Mouse (Mus musculus): ENCODE measurements around the gene Maz. TPM values are rescaled to one million over a fixed set of nuclear protein-coding genes. Genes with fewer than 3 reads are reported as not detected.

Maz gene
- total RNA-seq, 2 experiments from 2014 or later = 322 to 334 TPM

- no peak for DNase-seq
Measured at GRCm38 (mm10) chr7:127009307-127010085, 17.3 kb downstream of the Maz start.

DNA sequence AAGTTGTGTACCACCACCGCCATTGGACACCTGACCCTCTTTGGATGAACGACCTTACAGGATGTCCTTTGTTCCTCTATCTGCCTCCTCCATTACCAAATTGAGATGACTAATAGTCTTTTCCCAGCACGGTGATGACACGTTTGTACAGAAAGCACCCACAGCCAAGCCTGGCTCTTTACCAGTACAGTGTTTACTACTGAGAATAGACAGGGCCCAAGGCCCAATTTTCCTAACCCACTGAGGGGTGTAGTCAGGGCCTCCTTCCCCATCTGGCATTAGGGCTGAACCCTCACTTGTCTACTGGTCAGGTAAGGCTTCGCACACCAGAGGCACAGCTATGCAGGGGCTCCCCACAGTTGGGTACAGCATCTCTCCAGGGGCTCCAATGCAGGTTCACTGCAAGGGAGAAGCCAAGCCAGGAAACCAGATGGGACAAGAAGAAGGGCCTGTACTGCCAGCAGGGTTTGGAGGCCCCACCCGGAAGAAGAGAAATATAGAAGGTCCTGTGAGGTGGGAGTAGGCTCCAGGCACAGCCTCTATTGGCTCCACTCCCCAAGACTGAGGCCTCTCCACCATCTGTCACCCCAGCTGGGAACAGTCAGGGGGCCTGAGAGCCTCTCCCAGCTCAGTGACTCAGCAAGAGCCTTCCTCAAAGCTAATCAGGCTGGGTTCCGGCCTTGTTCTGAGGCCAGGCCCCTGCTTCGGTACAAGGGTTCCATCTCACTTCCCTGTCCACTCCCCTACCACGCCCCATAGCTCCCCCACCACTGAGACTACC lies 18.4 kb downstream of the Maz start:
- intact Hi-C loops (cut with DNase I) = no loop called here
- DNase-seq = peak; percentile 85

More at GRCm38 (mm10) chr7:127009307-127010085, 17.3 kb downstream of the Maz start:
- intact Hi-C loops (cut with DNase I) = no loop called here

GRCm38 (mm10) chr7:127007313-127008024 lies 19.4 kb downstream of the Maz start:
- intact Hi-C loops (cut with DNase I) = no loop called here

GRCm38 (mm10) chr7:127004122-127004875 lies 22.5 kb downstream of the Maz start:
- intact Hi-C loops (cut with DNase I) = no loop called here
- no peak for DNase-seq

More at GRCm38 (mm10) chr7:127007313-127008024, 19.4 kb downstream of the Maz start:
- DNase-seq = no peak

DNA sequence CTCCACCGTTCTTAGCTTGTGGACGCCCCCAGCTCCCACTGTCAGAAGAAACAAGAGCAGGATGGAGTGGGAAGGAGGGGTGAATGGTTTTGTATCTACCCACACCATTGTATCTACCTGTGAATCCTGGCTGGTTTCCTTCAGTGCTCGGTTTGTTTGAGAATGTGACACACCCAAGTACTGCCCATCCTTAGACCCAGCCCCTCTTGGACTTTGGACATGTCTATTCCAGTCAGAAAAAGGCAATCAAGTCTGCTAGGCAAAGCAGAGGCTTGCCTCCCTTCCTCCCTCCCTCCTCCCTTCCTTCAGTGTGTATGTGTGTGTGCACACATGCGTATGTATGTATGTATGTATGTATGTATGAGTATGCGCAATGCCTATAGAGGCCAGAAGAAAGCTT lies 23.2 kb downstream of the Maz start:
- intact Hi-C loops (cut with DNase I) = no loop called here
- DNase-seq = no peak

- intact Hi-C loops (cut with DNase I) = no loop called here
- no peak for DNase-seq
Measured at GRCm38 (mm10) chr7:126999568-126999967, 27.3 kb downstream of the Maz start.

DNA sequence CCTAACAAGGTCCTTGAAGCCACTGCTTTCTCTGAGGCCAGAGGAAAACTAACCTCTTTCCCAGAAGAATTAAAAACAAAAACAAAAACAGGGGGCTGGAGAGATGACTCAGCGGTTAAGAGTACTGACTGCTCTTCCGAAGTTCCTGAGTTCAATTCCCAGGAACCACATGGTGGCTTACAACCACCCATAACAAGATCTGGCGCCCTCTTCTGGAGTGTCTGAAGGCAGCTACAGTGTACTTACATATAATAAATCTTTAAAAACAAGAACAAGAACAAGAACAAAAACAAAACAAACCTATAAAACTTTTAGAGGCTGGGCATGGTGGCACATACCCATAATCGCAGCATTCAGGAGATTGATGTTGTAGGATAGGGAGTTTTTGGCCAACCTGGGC lies 30.4 kb downstream of the Maz start:
- intact Hi-C loops (cut with DNase I) = no loop called here
- DNase-seq = no peak

DNA sequence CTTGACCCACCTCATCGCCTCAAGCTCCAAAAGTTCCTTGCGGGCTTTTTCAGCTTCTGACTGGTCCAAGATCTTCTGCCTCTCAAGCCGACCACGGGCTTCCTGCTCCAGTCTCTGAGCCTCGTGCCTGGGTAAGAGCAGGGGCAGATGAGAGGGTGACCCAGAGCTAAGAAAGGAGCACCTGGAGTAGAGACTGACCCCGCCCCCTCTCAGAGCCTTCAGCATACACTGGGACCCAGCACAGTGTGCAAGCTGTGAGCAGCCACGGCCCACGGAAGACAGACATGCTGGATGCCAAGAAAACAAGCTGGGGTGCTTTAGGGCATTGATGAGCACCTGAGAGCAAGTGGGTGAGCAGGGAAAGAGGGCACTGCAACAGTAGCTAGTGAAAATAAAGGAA lies 38.0 kb downstream of the Maz start:
- no peak for DNase-seq
- intact Hi-C loops (cut with DNase I) = no loop called here

DNA sequence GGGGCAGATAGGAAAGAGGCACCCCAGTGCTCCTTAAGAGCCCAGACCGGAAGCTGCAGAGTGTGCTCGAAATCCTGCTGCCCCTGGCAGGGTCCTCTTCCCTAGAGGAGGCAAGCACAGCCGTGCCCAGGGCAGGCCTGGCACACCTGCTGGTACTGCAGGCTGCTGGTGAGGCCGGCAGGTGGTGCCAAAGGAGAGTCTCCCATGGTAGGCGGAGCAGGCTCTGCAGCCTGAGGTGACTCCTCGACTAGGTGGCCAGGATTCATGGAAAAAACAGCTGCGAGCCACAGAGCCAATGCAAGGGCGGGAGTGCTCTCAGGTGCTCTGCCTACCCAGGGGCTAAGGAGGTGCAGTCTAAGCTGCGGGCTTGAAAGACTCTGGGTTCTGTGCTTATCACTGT lies 40.5 kb downstream of the Maz start:
- intact Hi-C loops (cut with DNase I) = no loop called here
- DNase-seq = peak; percentile 60

DNA sequence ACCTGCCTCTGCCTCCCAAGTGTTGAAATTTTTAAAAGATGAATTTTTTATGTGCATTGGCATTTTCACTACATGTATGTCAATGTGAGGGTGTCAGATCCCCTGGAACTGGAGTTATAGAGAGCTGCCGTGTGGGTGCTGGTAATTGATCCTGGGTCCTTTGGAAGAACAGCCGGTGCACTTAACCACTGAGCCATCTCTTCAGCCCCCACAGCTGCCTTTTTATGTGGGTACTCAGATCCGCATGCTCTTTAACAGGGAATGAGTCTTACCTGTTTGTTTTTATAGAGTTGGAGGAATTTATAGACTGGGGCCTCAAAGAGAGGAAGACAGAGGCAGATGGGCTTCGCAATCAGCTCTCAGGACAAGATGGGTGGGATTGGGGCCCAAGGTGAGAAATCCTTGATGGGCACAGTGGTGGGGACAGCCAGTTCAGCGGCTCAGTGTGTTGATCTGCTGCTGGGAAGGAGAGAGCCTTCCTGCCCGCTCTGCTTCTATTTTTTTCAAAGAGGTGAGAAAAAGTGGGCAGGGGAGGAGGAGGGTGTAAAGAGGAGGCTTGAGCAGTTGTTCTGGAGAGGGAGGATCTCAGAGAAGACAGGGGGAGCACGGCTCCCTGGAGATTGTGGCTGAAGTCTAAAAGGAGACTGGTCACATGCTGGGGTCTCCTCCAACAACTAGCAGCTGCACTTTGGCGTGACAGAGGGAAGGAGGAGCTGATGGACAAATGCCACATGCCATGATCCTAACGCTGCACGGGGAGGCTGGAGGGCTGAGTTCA lies 42.0 kb downstream of the Maz start:
- intact Hi-C loops (cut with DNase I) = no loop called here
- DNase-seq = no peak

- intact Hi-C loops (cut with DNase I) = no loop called here
- no peak for DNase-seq
Measured at GRCm38 (mm10) chr7:126983113-126983512, 43.7 kb downstream of the Maz start.

GRCm38 (mm10) chr7:126982054-126982453 lies 44.8 kb downstream of the Maz start:
- DNase-seq = no peak
- intact Hi-C loops (cut with DNase I) = no loop called here

GRCm38 (mm10) chr7:126981601-126982000 lies 45.2 kb downstream of the Maz start:
- intact Hi-C loops (cut with DNase I) = no loop called here
- DNase-seq = no peak

DNA sequence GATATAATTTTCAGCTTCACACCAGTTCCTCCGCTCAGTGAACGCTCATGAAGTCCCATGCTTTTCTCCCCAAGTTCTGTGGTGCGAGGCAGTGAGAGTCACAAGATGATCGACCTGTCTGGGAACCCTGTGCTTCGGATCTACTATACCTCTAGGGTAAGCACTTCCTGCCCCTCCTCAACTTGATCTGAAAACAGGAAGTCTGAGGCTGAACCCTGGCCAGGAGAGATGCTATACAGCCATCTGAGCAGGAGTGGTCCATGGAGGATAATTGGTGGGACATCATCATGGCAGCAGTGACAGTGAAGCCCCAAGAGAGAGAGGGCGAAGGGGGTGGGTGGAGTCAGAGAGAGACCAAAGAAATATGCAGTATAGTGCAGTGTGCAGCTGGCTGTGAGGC lies 48.0 kb downstream of the Maz start:
- intact Hi-C loops (cut with DNase I) = no loop called here
- DNase-seq = no peak

GRCm38 (mm10) chr7:126976878-126977459 lies 49.9 kb downstream of the Maz start:
- intact Hi-C loops (cut with DNase I) = no loop called here
- DNase-seq = no peak

- DNase-seq = peak; percentile 98
- intact Hi-C loops (cut with DNase I) = no loop called here
Measured at GRCm38 (mm10) chr7:126975950-126976866, 50.6 kb downstream of the Maz start, which contains the start of gene Cdiptos. TSS of gene Cdiptos (minus strand) at chr7:126976098.

DNA sequence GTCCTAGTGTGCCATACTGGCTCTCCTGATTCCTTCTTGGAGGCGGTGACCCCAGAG lies 51.1 kb downstream of the Maz start, which contains the start of gene Cdipt:
Cdipt (plus strand) TSS at position 22 of the 57 bp plus-strand sequence.
- DNase-seq = no peak
- intact Hi-C loops (cut with DNase I) = no loop called here

DNA sequence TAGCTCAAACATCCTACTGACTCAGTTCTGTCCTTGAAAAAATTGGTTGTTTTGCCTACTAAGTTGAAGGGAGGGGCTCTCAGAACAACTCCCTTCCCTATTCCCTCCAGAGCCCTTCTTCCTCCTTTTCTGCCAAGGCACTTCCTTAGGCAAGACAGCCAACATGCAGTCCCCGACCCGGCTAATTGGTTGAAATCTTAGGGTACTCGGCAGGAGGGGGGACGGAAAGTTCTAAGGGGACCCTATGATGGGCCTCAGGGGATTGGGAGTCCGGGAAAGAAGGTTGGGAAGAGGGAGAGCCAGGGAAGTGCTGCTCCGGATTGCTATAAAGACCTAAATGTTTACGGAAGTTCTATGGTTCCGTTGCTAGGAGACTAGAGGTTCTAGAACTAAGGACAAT lies 51.3 kb downstream of the Maz start:
- intact Hi-C loops (cut with DNase I) = no loop called here
- no peak for DNase-seq
